Mouse (Mus musculus): ENCODE data around the gene Mybpc3. TPM values are rescaled to one million over a fixed set of nuclear protein-coding genes. Genes with fewer than 3 reads are reported as not detected.

The Mybpc3 gene
- polyA plus RNA-seq, 1 experiment from 2014 or later: 0.32 TPM

DNA sequence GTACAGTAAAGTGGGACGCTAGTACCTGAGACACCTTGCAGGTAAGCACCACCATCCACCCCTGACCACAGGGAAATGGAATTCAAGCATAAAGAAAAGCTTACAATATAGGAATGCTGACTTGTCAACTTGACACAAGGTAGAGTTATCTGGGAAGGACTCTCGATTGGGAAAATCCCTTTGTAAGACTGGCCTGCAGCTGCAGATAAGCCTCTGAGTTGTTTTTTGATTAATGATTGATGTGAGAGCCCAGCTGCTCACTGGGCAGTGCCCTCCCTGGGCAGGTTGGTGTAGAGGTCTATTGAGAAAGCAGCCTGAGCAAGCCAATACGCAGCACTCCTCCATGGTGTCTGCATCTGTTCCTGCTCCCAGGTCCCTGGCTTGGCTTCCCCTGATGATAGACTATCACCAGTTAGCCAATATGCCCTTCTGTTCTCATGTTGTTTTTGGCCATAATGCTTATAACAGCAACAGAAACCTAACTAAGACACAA is 35.0 kb downstream of the Mybpc3 start:
- Histone ChIP-seq H3K9me3 (no peaks in the 10 kb centered on the region), H3K36me3 (peaks cover 79% of the 10 kb centered on the region), H3K4me3 (no peak overlapping the region), H3K4me2 (replicated peaks) (no peak overlapping the region), H3K27me3 (no peaks in the 10 kb centered on the region), H3K4me1 (no peaks in the 10 kb centered on the region), H3K9ac (replicated peaks) (no peak overlapping the region), H3K27ac (replicated peaks) (no peak overlapping the region)
- 86% methylated on average over 3 of the region's 3 CpGs for WGBS
- ATAC-seq (ENCODE audit: low FRiP score, low read depth): no peak

DNA sequence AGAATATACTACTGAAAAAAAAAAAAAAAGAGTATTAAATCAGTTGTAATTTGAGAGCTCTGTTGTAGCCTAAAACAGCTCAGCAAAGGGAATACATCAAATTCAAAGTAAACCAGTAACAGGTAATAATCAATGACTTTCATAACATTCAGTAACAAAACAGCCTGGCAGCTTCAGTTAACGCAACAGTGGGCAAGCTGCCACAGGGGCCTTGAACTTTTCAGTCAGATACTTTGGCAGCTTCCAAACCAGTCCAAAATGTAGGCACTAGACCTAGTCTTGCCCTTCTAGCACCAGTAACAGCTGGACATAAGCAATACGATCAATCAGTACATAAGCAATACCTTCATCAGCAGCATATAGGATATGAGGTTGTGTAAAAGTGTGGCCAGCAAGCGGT is 36.1 kb downstream of the Mybpc3 start:
- Histone ChIP-seq H3K36me3 (peaks cover 83% of the 10 kb centered on the region), H3K9ac (replicated peaks) (no peak overlapping the region), H3K9me3 (no peaks in the 10 kb centered on the region), H3K27ac (replicated peaks) (no peak overlapping the region), H3K4me1 (no peaks in the 10 kb centered on the region), H3K4me3 (no peak overlapping the region), H3K4me2 (replicated peaks) (no peak overlapping the region), H3K27me3 (no peaks in the 10 kb centered on the region)
- no peak for ATAC-seq (ENCODE audit: low FRiP score, low read depth)
- WGBS: 93% methylated on average over 3 of the region's 3 CpGs

DNA sequence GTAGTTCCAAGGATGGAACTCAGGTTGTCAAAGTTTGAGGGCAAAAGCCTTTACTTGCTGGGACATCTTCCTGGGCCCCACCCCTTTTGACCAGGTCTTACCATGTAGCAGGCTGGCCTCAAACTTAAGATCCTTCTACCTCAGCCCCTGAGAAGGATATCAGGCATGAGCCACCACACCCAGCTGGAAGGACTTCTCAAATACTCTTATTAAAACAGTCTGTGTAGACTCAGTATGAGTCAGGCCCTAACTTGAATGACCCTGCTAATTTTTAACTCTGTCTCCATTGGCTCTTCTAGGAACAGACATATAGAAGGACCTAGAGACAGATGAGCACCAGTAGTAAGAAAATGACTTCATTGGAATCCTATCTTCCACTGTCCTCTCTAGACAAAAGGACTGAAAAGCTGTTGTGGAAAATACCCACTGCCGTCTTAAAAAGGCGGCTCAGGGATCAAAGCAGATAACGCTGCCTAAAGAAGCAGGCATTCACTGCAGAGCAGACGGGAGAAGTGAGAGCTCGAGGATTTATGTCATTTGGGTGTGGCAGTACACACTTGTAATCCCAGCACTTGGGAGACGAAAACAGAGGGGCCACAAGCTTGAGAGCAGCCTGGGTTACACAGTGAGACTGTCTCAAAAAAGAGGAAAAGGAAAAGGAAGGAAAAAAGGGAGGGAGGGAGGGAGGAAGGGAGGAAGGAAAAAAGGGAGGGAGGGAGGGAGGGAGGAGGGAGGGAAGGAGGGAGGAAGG is 39.2 kb downstream of the Mybpc3 start:
- ATAC-seq (ENCODE audit: low FRiP score, low read depth): no peak
- Histone ChIP-seq H3K27ac (replicated peaks) (no peak overlapping the region), H3K9ac (replicated peaks) (no peak overlapping the region), H3K4me1 (no peaks in the 10 kb centered on the region), H3K9me3 (no peaks in the 10 kb centered on the region), H3K27me3 (no peaks in the 10 kb centered on the region), H3K4me2 (replicated peaks) (no peak overlapping the region), H3K4me3 (no peak overlapping the region), H3K36me3 (peaks cover 93% of the 10 kb centered on the region)
- 16% methylated on average over 6 of the region's 6 CpGs for whole genome bisulfite sequencing

DNA sequence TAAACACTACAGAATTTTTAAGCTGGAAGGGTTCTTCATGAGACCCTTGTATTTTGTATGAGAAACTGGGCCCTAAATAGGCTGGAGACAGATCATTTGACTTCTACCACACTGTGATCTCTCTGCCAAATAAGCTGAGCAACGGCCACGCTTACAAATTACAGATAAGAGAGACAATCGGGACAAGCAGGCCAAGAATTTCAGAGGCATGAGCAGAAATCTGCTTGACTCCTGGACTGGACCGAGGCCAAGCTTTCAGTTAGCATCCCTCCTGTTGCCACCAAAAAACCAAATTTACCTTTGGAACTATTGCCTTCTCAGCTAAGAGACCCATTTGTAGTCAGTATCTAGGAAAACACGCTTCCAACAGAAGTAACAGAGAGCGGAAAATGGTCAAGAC is 42.6 kb downstream of the Mybpc3 start:
- Histone ChIP-seq H3K36me3 (peaks cover 93% of the 10 kb centered on the region), H3K9me3 (no peaks in the 10 kb centered on the region), H3K4me2 (replicated peaks) (no peak overlapping the region), H3K4me3 (no peak overlapping the region), H3K27ac (replicated peaks) (no peak overlapping the region), H3K4me1 (no peaks in the 10 kb centered on the region), H3K27me3 (no peaks in the 10 kb centered on the region), H3K9ac (replicated peaks) (no peak overlapping the region)
- WGBS: 92% methylated on average over 6 of the region's 6 CpGs
- no peak for ATAC-seq (ENCODE audit: low FRiP score, low read depth)

DNA sequence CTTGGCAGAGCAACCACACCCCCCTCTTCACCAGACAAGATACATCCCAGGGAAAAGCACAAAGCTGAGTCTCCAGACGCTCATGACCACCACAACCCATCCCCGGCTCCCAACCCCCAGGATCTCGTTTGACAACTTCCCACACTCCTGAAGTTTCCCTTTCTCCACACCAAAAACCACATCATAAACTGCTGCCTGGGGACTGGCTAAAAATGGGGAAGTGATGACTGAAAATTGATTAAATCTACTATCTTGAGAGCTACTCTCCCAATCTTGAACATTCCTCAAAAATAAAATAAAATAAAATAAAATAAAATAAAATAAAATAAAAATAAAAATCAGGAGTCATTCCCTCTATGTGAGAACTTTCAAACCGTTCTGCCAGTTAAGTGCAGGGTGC is 45.0 kb downstream of the Mybpc3 start:
- WGBS: 88% methylated on average over 4 of the region's 4 CpGs
- H3K9me3 ChIP-seq: no peaks in the 10 kb centered on the region
- H3K27ac ChIP-seq (replicated peaks): no peak overlapping the region
- no peak overlapping the region for H3K9ac ChIP-seq (replicated peaks)
- no peaks in the 10 kb centered on the region for H3K27me3 ChIP-seq
- no peak overlapping the region for H3K4me3 ChIP-seq
- H3K4me1 ChIP-seq: no peaks in the 10 kb centered on the region
- H3K36me3 ChIP-seq: peaks cover 91% of the 10 kb centered on the region
- no peak overlapping the region for H3K4me2 ChIP-seq (replicated peaks)
- ATAC-seq (ENCODE audit: low FRiP score, low read depth): no peak

DNA sequence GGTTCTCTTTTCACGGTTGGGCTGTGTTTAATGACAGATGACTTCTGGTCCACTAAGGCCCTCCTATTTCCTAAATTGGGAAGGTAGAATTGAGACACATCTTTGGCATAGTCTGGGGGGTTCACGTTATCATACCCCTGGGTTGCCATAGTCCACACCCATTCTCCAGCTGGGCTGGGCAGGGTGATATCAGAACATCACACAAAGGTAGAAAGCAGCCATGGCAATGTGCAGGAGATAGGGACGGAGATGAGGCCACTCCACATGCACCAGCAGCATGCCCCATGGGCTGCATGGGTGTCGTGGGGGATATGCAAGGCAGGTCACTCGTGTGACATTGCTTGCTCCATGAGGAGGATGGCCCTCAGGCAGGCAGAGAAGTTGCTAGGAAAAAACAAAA is 45.6 kb downstream of the Mybpc3 start:
- Histone ChIP-seq H3K9ac (replicated peaks) (no peak overlapping the region), H3K4me1 (no peaks in the 10 kb centered on the region), H3K27ac (replicated peaks) (no peak overlapping the region), H3K27me3 (no peaks in the 10 kb centered on the region), H3K4me2 (replicated peaks) (no peak overlapping the region), H3K36me3 (peaks cover 90% of the 10 kb centered on the region), H3K9me3 (no peaks in the 10 kb centered on the region), H3K4me3 (no peak overlapping the region)
- 92% methylated on average over 5 of the region's 5 CpGs for WGBS
- no peak for ATAC-seq (ENCODE audit: low FRiP score, low read depth)

DNA sequence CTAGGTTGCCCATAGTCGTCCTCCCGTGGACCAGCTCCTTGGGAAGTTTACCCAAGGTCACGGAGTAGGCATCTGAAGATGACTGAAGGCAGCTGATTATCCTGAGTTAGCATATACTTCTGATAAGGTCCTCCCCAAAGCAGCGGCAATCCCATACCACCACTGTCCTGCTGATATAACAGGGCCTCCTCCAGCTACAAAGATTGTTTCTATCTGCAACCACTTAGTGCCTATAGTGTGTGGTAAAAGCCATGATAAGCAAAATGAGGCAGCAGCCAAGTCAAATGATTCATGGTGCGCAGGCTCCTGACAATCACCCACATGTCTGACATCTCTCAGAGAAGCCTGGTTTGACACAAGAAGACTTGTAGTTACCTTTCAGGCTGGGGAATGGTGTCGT is 47.0 kb downstream of the Mybpc3 start:
- H3K9me3 ChIP-seq: no peaks in the 10 kb centered on the region
- no peak overlapping the region for H3K27ac ChIP-seq (replicated peaks)
- 96% methylated on average over 6 of the region's 6 CpGs for WGBS
- no peak overlapping the region for H3K9ac ChIP-seq (replicated peaks)
- no peak overlapping the region for H3K4me2 ChIP-seq (replicated peaks)
- H3K4me3 ChIP-seq: no peak overlapping the region
- no peaks in the 10 kb centered on the region for H3K4me1 ChIP-seq
- H3K36me3 ChIP-seq: peaks cover 91% of the 10 kb centered on the region
- no peak for ATAC-seq (ENCODE audit: low FRiP score, low read depth)
- H3K27me3 ChIP-seq: no peaks in the 10 kb centered on the region

DNA sequence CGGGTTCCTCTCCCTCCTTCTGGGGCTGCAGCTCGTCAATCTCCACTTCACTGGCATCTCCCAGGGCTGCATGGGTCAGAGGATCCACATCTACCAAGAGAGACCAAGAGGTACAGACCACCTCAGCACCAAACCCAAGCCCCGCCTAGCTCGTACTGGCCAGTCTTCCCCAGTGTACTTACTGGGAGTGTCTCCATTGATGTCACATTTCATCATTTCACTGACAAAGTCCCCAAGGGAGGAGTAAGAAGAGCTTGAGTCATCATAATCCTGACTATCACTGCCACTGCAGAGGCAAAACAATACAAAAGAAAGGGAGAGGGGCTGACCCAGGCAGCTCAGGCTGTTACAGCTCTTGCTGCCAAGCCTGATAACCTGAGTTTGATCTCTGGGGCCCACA is 49.7 kb downstream of the Mybpc3 start:
- Histone ChIP-seq H3K27ac (replicated peaks) (no peak overlapping the region), H3K36me3 (peaks cover 85% of the 10 kb centered on the region), H3K9me3 (no peaks in the 10 kb centered on the region), H3K4me1 (no peaks in the 10 kb centered on the region), H3K27me3 (no peaks in the 10 kb centered on the region), H3K4me2 (replicated peaks) (no peak overlapping the region), H3K4me3 (no peak overlapping the region), H3K9ac (replicated peaks) (no peak overlapping the region)
- ATAC-seq (ENCODE audit: low FRiP score, low read depth): no peak
- WGBS: 80% methylated on average over 4 of the region's 4 CpGs

DNA sequence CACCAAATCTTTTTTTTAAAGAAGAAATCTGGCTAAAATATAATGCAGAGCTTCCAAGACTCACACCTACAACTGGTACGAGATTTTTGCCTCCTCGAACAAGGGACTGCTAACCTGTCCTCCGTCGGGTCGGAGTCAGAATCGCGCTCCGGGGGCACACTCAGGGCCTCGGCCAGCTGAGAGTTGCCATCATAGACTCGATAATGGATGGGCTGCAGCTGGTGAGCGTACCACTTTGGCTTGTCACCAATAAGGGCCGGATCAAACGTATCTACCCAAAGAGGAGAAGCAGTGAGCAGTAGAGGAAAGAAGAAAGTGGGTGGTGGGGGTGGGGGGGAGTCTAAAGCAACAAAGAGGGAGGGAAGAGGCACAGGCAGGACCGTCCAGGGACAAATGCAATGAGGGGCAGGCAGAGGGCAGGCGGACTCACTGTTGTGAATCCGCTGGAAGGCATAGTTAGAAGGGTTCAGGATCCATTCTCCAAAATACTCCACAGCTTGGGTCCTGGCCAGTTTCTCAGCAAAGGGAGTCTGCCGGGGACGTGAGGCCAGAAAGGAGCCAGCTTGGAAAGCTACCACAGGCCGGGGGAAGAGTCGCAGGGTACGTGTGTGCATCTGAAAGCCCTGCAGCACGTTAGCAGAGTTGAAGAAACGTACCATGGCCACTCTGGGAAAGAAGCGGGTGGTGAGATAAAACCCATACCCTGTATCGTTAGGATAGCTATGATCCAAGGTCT is 51.8 kb downstream of the Mybpc3 start:
- no peaks in the 10 kb centered on the region for H3K27me3 ChIP-seq
- no peaks in the 10 kb centered on the region for H3K4me1 ChIP-seq
- H3K9ac ChIP-seq (replicated peaks): no peak overlapping the region
- no peak overlapping the region for H3K4me3 ChIP-seq
- no peak for ATAC-seq (ENCODE audit: low FRiP score, low read depth)
- H3K4me2 ChIP-seq (replicated peaks): no peak overlapping the region
- no peaks in the 10 kb centered on the region for H3K9me3 ChIP-seq
- H3K27ac ChIP-seq (replicated peaks): no peak overlapping the region
- H3K36me3 ChIP-seq: peaks cover 83% of the 10 kb centered on the region
- 91% methylated on average over 25 of the region's 25 CpGs for WGBS

DNA sequence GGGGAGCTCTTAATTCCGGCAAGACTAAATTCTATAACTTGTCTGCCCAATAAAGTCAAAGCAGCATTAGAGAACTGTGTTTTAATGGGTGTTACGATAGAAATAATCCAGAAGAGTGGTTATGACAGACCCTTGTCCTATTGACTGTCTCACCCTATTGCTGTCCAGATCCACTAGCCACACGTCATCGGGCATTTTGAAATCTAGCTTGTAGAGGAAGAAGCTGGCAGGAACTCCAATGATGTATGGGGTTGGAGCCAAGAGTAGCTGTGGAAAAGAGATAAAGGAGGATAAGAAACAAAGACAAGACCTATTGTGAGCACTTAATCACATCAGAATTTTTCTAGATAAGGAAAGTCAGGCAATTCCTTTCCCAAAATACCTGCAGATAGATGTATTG is 57.5 kb downstream of the Mybpc3 start:
- ATAC-seq (ENCODE audit: low FRiP score, low read depth): no peak
- no peaks in the 10 kb centered on the region for H3K27me3 ChIP-seq
- H3K9ac ChIP-seq (replicated peaks): no peak overlapping the region
- 92% methylated on average over 4 of the region's 4 CpGs for WGBS
- no peak overlapping the region for H3K27ac ChIP-seq (replicated peaks)
- peaks cover 10% of the 10 kb centered on the region; the same call in 1 of the 2 replicates for H3K4me1 ChIP-seq
- H3K9me3 ChIP-seq: no peaks in the 10 kb centered on the region
- H3K4me2 ChIP-seq (replicated peaks): no peak overlapping the region
- H3K4me3 ChIP-seq: no peak overlapping the region
- peaks cover 64% of the 10 kb centered on the region for H3K36me3 ChIP-seq

DNA sequence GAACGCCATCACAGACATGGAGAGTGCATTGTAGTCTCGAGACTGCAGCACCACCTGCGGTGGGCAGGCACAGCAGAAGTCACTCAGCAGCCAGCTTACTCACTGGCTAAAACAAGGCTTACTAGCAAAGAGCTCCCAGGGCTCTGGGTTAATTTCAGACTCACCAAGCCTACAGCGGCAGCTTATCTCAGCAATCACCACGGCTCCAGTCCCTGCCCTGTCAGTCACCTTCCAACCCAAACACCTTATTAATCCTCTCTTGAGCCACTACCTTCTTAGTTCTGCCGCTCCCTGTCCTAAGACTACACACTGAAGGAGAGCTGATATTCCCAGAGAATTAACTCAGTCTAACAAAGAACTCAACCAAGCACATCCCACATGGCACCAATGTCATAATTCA is 58.3 kb downstream of the Mybpc3 start:
- H3K9me3 ChIP-seq: no peaks in the 10 kb centered on the region
- no peak overlapping the region for H3K4me3 ChIP-seq
- H3K4me2 ChIP-seq (replicated peaks): no peak overlapping the region
- ATAC-seq (ENCODE audit: low FRiP score, low read depth): no peak
- peaks cover 62% of the 10 kb centered on the region for H3K36me3 ChIP-seq
- WGBS: 79% methylated on average over 6 of the region's 6 CpGs
- H3K27me3 ChIP-seq: no peaks in the 10 kb centered on the region
- no peak overlapping the region for H3K27ac ChIP-seq (replicated peaks)
- H3K4me1 ChIP-seq: peaks cover 17% of the 10 kb centered on the region
- H3K9ac ChIP-seq (replicated peaks): no peak overlapping the region

DNA sequence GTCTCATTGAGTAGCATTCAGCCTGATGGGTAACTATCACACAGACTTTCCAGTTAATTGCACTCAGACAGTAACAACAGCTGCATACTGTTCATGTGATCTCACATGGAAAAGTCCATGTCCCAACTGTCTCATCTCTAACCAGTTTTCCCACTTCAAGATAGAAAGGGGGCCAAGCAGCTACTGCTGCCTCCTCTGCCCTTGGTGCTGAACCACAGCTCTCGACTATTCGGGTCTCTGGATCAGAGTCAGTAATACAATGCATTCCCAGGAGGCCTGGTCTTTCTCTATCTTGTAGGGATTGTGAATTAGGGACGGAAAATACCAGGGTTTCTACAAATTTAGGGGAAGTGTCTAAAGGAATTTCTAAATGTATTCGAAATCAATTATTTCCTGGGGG is 61.9 kb downstream of the Mybpc3 start:
- WGBS: 48% methylated on average over 4 of the region's 4 CpGs
- ATAC-seq (ENCODE audit: low FRiP score, low read depth): no peak
- Histone ChIP-seq H3K36me3 (peaks cover 32% of the 10 kb centered on the region), H3K4me3 (no peak overlapping the region), H3K4me1 (peaks cover 33% of the 10 kb centered on the region), H3K9me3 (no peaks in the 10 kb centered on the region), H3K9ac (replicated peaks) (no peak overlapping the region), H3K27ac (replicated peaks) (no peak overlapping the region), H3K4me2 (replicated peaks) (no peak overlapping the region), H3K27me3 (no peaks in the 10 kb centered on the region)
